Mouse (Mus musculus): ENCODE measurements around the gene Uvrag.

Uvrag gene

DNA sequence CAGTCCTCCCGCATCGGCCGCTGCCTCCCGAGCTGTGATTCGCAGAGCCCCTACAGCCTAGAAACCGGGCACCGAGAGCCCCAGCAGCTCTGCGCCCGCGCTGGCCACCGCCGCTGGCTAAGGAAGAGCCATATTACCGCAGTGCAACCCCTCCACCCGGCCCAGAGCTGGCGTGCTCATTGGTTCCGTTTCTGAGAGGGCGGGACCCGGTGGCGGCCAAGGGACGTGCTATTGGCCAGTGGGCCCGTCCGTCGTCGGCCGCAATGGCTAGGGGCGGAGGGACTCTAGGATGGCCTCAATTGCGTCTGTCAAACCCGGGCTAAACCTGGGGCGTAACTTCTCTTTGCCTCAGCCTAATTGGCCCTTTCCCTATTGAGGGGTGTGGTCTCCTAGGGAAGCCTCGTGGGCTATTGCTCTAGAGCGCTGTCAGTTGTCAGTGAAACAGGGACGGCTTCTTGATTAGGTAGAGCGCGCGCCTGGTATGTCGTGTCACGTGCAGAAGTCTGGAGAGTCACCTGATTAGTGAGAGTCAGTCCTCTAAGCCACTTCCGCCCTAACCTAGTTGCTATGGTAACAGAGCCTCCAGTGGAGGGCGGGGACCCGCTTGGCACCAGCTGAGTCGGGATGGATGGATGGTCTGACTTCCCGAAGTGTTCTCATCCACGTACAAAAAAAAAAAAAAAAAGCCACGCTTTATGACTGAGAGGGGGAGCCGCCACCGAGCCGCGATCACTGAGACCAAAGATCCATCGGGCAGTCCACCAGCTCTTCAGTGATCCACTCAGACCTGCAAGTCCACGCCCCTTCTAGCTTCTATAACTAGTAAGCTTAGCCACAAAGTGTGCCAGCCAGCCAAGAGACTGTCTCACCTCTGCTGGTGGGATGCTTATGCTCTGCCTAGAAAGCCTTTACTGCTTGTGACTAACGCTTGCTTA, at the start of gene Uvrag:
Uvrag (minus strand) TSS at position 158 of the 935 bp plus-strand sequence.
- peak; percentile 100 for DNase-seq

- no peak for DNase-seq
Measured at GRCm38 (mm10) chr7:99189885-99190284, 48.9 kb upstream of the Uvrag start.

DNA sequence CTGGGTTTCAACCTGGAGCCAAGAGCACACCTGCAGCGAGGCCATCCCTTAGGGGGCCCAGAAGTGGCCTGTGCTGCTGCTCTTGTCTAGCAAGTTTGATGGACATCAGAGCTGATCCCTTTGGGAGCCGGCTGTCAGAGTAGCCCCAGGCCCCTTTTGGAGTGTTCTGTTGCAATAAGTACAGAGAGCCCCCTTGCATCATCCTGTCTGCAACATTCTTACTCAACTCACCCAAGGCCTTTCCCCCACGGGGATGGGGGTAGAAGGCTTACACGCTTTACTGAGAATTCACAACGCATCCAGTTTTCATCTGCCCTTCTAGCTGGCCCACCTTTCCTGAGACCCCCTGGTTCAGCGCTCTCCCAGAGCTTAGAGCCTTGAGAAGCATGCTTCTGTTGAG, 47.7 kb upstream of the Uvrag start:
- no peak for DNase-seq

DNA sequence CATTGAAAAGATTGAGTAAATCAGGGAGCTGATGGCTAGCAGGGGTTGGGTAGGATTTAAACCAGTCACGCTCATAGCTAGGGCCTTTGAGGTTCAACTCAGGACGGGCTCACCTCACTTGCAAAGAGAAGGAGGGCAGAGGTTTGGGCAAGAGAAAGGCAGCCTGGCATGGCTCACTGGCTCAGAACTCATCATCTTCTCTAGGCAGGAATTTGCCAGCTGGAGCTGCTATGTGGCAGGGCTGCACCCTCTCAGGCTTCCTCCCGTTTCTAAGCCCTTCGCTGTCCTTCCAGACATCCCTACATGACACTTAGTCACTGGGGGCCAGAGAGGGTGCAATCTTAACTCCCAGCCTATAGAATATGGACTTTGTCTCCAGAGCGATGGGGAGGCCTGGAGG, 46.5 kb upstream of the Uvrag start:
- no peak for DNase-seq

GRCm38 (mm10) chr7:99185405-99185804, 44.5 kb upstream of the Uvrag start:
- no peak for DNase-seq

GRCm38 (mm10) chr7:99183751-99184150, 42.8 kb upstream of the Uvrag start:
- DNase-seq = no peak

- DNase-seq = peak; percentile 90
Measured at GRCm38 (mm10) chr7:99182432-99183172, 41.7 kb upstream of the Uvrag start, which contains the start of gene Dgat2. Dgat2 (minus strand) TSS chr7:99182719.

GRCm38 (mm10) chr7:99181619-99182431, 40.9 kb upstream of the Uvrag start:
- DNase-seq = peak; percentile 52

DNA sequence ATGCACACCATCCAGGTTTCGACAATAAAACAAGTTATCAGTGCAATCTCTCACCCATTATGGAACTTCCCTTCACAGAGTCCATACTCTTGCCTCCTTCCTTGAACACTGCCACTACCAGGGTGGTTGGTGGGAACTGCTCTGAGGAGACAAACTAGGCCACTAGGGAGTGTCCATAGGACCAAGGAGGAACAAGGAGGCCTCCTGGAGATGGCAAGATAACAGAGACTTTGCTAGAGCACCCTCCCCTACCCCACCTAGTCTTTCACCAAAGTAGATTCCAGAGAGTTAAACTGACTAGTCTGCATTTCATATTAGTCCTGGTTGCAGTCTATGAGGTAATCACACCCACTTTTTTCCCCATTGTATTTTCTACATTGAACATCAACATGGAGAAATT, 39.2 kb upstream of the Uvrag start:
- no peak for DNase-seq

- no peak for DNase-seq
Measured at GRCm38 (mm10) chr7:99179271-99179670, 38.3 kb upstream of the Uvrag start.

- DNase-seq = no peak
Measured at GRCm38 (mm10) chr7:99177386-99177785, 36.4 kb upstream of the Uvrag start.

DNA sequence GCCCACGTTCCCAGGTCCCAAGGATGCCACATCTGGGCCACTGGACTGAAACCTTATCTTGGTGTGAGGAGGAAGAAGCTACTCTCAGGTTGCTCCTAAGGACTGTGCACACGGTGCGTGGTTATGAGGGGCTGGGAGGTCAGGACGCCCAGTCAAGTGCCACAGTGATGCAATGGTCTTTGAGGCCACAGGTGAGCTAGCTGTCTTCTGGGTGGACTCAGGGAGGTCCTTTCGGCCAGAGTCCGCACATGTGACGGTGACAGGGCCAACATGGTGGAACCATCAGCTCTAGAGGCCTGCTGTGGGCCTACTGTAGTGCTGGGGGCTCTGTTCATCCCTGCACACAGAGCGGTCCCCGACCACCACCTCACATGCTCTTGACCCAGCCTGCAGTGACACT, 34.7 kb upstream of the Uvrag start:
- DNase-seq = no peak

GRCm38 (mm10) chr7:99175118-99175517, 34.2 kb upstream of the Uvrag start:
- no peak for DNase-seq

- no peak for DNase-seq
Measured at GRCm38 (mm10) chr7:99174006-99174405, 33.1 kb upstream of the Uvrag start.

- DNase-seq = no peak
Measured at GRCm38 (mm10) chr7:99172898-99173297, 32.0 kb upstream of the Uvrag start.

GRCm38 (mm10) chr7:99171730-99172463, 31.0 kb upstream of the Uvrag start:
- no peak for DNase-seq

DNA sequence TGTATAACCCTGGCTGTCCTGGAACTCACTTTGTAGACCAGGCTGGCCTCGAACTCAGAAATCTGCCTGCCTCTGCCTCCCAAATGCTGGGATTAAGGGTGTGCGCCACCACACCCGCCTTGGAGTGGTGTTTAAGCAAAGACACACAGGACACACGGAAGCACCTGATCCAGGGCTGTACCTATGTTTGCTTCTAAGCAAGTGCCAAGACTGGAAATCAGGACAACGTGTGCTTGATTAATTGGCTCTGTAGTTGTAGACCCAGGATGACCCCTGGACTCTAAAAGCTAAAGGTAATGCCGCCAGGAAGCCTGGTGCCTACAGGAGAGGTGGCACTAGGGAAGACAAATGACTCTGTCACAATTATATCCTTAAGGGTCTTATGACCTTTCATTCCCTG, 29.6 kb upstream of the Uvrag start:
- no peak for DNase-seq

DNA sequence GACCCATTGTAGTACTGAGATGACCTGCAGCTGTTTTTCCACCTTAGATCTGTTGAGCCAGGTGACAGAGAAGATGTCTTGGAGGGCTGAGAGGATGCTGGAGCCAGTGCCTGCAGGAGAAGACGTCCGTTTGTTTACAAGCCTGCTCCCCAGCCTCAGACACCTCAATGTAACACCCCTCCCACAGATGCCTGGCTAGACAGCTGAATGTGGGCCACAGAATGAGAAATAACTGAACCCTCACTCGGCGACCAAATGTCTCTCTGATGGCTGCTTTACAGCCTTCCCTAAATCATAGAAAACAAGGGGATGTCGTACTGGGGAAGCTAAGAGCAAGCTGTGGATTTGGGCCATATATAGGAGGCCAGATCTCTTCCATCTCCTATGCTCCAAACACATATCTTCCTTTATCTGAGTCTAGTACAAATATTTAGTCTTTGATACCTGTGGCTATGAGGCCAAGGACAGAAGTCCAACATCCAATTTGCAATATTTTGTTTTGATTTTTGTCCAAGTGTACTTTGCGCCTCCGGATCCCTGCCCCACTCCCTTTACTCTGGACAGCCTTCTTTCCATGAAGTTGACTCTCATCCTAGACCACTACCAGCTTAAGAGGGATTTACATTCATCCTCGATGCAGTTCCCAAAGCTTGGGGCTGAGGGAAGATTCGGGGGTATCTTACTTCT, 28.9 kb upstream of the Uvrag start:
- DNase-seq = no peak

DNA sequence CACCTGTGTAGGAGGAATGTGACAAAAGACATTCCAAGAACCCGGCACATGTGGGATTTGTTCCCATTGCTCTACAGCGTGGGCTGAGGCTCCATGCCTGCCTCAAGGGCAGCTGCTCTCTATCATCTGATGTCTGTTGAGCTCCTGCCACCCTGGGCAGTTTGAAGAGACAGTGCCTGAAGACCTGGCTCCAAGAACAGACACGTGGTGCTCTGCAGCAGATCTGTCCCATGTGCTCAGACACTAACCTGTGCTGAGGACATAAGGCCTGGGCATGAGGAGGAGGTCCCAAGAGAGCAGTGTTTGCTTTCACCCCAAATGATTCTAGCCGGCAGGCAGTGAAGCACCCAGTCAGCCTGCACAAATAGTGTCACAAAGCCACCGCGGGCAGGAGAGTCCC, 27.8 kb upstream of the Uvrag start:
- no peak for DNase-seq

DNA sequence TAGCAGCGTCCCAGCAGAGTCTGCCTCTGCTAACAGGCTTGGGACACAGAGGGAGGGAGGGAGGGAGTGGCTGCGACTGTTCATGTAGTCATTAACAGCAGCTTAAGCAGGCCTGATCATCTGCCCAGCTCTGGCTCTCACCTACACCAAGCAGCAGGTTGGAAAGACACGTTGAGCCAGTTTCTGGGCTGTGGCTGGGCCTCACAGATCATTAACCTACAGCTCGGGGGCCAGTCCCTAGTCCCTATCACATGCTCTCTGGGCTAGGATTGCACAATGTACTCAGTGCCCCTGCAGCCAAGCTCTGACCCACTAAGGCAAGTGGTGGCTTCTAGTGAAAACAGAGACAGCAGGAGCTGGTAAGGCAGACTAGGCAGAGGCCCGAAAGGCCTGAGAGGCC, 27.0 kb upstream of the Uvrag start:
- no peak for DNase-seq

GRCm38 (mm10) chr7:99166159-99166558, 25.2 kb upstream of the Uvrag start:
- DNase-seq = no peak
